Mouse (Mus musculus) macrophage (primary cell): ENCODE results near the gene 2410004B18Rik. TPM values are rescaled to one million over a fixed set of nuclear protein-coding genes. Genes with fewer than 3 reads are reported as not detected.

Experiments
- H3K27ac ChIP-seq: fragments of 350-480 bp; formaldehyde crosslinking; 2 replicates; pipeline ENCODE4 v1.9.0; 2021
- H3K36me3 ChIP-seq: fragments of 350-480 bp; formaldehyde crosslinking; 2 replicates; pipeline ENCODE4 v1.9.0; 2021; ENCODE audit errors: inconsistent target
- H3K4me3 ChIP-seq: fragments of 350-480 bp; formaldehyde crosslinking; 2 replicates; pipeline ENCODE4 v1.9.0; 2021; ENCODE audit errors: inconsistent target
- H3K79me2 ChIP-seq: fragments of 350-480 bp; formaldehyde crosslinking; 2 replicates; pipeline ENCODE4 v1.9.0; 2021; ENCODE audit errors: inconsistent target
- WGBS: methylation state at CpG from one replicate; pipeline ENCODE4 v1.1.7; 2026; ENCODE audit warnings: inconsistent platforms; ENCODE audit not compliant: missing documents; 5-methylcytosine and 5-hydroxymethylcytosine counted together
- polyA plus RNA-seq: library from polyadenylated mRNA; stranded (reverse); fragments of 250-400 nt; gene quantifications from 3 replicates; pipeline ENCODE4 v1.2.4, GENCODE M21; 2018; ENCODE audit warnings: inconsistent platforms

The 2410004B18Rik gene
- polyA plus RNA-seq, 1 experiment from 2014 or later: 19.9 TPM

GRCm38 (mm10) chr3:145993481-145994201 lies 55.8 kb downstream of the 2410004B18Rik start:
- H3K36me3 ChIP-seq: no peaks in the 10 kb centered on the region
- no peak overlapping the region for H3K27ac ChIP-seq
- 39% methylated on average over 14 of the region's 14 CpGs for WGBS
- H3K79me2 ChIP-seq: no peaks in the 10 kb centered on the region
- no peak overlapping the region for H3K4me3 ChIP-seq

Other genes starting within 250 kb of the 2410004B18Rik start
- 0.12 to 0.20 TPM in 2 of 3 replicates, not detected in the other for gene Ddah1, start 179.3 kb upstream of the 2410004B18Rik start, polyA plus RNA-seq
- gene Bcl10, start 15.2 kb upstream of the 2410004B18Rik start, polyA plus RNA-seq: 33.7 to 72.6 TPM (median 47.5 TPM) in 3 replicates
- gene Syde2, start 49.9 kb downstream of the 2410004B18Rik start, polyA plus RNA-seq: 0.04 to 0.16 TPM in 2 of 3 replicates, not detected in the other
- gene Wdr63, start 170.1 kb downstream of the 2410004B18Rik start, polyA plus RNA-seq: 0.07 to 0.27 TPM (median 0.10 TPM) in 3 replicates
- 38.3 to 114 TPM (median 88.0 TPM) in 3 replicates for gene Mcoln3, start 179.4 kb downstream of the 2410004B18Rik start, polyA plus RNA-seq
- gene Mcoln2, start 211.8 kb downstream of the 2410004B18Rik start, polyA plus RNA-seq: 49.3 to 81.1 TPM (median 53.6 TPM) in 3 replicates